Mouse (Mus musculus): ENCODE results near the gene Tsc22d1. TPM values are rescaled to one million over a fixed set of nuclear protein-coding genes. Genes with fewer than 3 reads are reported as not detected.

Gene Tsc22d1
- polyA plus RNA-seq, 1 experiment: 281 TPM

GRCm38 (mm10) chr14:76555263-76556030 is 140.7 kb downstream of the Tsc22d1 start:
- H3K36me3 ChIP-seq (ENCODE audit: control insufficient read depth, insufficient read depth): no peaks in the 10 kb centered on the region
- H3K79me2 ChIP-seq (ENCODE audit: control insufficient read depth, insufficient read depth): no peaks in the 10 kb centered on the region
- H3K4me2 ChIP-seq (ENCODE audit: low read depth): peak overlapping the region; percentile 72
- H3ac ChIP-seq (ENCODE audit: control insufficient read depth, insufficient read length): peak overlapping the region; percentile 21
- H3K4me3 ChIP-seq: peak overlapping the region; percentile 33
- no peak for TF ChIP-seq REST (IDR thresholded peaks at IDR 0.05; ENCODE audit: insufficient read depth, insufficient read length)
- TF ChIP-seq CEBPB (IDR thresholded peaks at IDR 0.05; ENCODE audit: insufficient read depth, poor library complexity, severe bottlenecking): 0 out of 2 replicates have a peak, but pooled peaks have one; percentile 52
- H3K27me3 ChIP-seq (ENCODE audit: control insufficient read depth, insufficient read depth, insufficient read length): no peaks in the 10 kb centered on the region

DNA sequence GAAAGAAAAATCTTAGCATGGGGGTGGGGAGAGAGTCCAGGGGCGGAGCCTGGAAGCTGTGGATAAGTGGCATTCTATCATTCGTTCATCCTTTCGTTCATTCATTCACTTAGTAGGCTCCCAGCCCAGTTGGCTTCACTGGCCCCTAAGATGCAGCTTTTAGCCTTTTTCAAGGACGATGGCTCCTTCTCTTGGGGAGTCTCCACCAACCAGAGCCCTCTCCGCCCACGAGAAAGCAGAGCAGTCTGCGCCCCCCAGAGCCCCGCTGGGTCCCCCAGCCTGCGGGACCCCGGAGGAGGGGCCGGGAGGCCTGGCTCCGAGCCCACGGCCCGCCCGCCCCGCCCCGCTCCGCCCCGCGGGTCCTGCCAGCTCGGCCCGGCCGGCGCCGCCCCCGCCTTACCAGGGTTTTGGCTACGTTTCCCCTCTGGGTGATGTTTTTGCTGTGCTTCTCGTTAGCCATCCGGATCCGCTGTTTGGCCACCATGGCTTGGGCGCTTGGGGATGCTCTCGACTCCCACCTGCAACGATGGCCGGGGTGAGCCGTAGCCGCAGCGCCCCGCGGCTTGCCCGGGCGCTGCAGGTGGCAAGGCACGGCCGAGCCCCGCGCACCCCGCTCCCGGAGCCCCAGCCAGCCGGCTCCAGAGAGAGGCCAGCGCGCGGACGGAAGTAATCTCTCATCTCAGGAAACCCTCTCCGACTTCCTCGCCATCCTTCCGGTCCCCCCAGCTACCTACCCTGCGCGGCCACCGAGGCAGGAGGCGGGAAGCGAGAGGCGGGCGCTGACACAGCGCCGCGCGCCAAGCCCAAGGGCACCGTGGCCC is 141.5 kb downstream of the Tsc22d1 start:
- Histone ChIP-seq H3K36me3 (ENCODE audit: control insufficient read depth, insufficient read depth) (no peaks in the 10 kb centered on the region), H3K27me3 (ENCODE audit: control insufficient read depth, insufficient read depth, insufficient read length) (no peaks in the 10 kb centered on the region), H3K79me2 (ENCODE audit: control insufficient read depth, insufficient read depth) (no peaks in the 10 kb centered on the region), H3ac (ENCODE audit: control insufficient read depth, insufficient read length) (peak overlapping the region; percentile 21), H3K4me3 (peak overlapping the region; percentile 33), H3K4me2 (ENCODE audit: low read depth) (peak overlapping the region; percentile 72)
- TF ChIP-seq MYOG (IDR thresholded peaks at IDR 0.05; ENCODE audit: control insufficient read depth in 1 of 3, insufficient read depth in 1 of 3, insufficient read length in 2 of 3, low read depth in 2 of 3) (no peak), REST (IDR thresholded peaks at IDR 0.05; ENCODE audit: insufficient read depth, insufficient read length) (no peak), POLR2AphosphoS2 (IDR thresholded peaks at IDR 0.05; ENCODE audit: insufficient read length, low read depth) (peak; percentile 14), E2F4 (IDR thresholded peaks at IDR 0.05; ENCODE audit: insufficient read depth) (no peak), POLR2A (IDR thresholded peaks at IDR 0.05; ENCODE audit: insufficient read length, low read depth) (peak; percentile 44), CEBPB (IDR thresholded peaks at IDR 0.05; ENCODE audit: insufficient read depth, poor library complexity, severe bottlenecking) (no peak), SRF (IDR thresholded peaks at IDR 0.05; ENCODE audit: control insufficient read depth, insufficient read length, low read depth) (no peak)

DNA sequence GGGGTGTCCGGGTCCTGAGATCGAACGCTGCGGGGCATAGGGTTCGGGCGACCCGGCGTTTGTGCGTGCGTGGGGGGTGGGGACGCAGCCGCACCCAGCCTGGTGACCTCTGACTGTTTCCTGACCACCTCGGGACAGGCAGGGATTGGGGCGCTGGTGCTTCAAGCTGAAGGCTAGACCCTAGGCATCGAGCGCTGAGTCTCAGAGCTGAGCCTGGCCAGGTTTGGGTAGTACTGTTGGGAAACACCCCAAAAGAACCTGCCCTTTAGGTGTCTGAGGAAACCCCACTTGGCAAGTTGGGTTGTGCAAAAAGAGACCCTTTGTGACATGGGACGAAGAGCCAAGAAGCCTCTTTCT is 142.1 kb downstream of the Tsc22d1 start, which contains the start of gene Serp2:
Gene Serp2, minus strand, starts transcription at position 38 of the 357 bp plus-strand sequence.
- Histone ChIP-seq H3K36me3 (ENCODE audit: control insufficient read depth, insufficient read depth) (no peaks in the 10 kb centered on the region), H3K27me3 (ENCODE audit: control insufficient read depth, insufficient read depth, insufficient read length) (no peaks in the 10 kb centered on the region), H3K79me2 (ENCODE audit: control insufficient read depth, insufficient read depth) (no peaks in the 10 kb centered on the region), H3ac (ENCODE audit: control insufficient read depth, insufficient read length) (peak within 1 kb of the TSS; percentile 21), H3K4me3 (peak within 1 kb of the TSS; percentile 33), H3K4me2 (ENCODE audit: low read depth) (peak within 1 kb of the TSS; percentile 72)
- TF ChIP-seq REST (IDR thresholded peaks at IDR 0.05; ENCODE audit: insufficient read depth, insufficient read length) (no peak), SRF (IDR thresholded peaks at IDR 0.05; ENCODE audit: control insufficient read depth, insufficient read length, low read depth) (no peak), POLR2A (IDR thresholded peaks at IDR 0.05; ENCODE audit: insufficient read length, low read depth) (no peak), MYOG (IDR thresholded peaks at IDR 0.05; ENCODE audit: control insufficient read depth in 1 of 3, insufficient read depth in 1 of 3, insufficient read length in 2 of 3, low read depth in 2 of 3) (no peak), USF1 (IDR thresholded peaks at IDR 0.05; ENCODE audit: low read depth) (no peak), CEBPB (IDR thresholded peaks at IDR 0.05; ENCODE audit: insufficient read depth, poor library complexity, severe bottlenecking) (no peak), MYOD1 (IDR thresholded peaks at IDR 0.05; ENCODE audit: control insufficient read depth in 1 of 3, insufficient read length in 2 of 3, low read depth in 2 of 3) (no peak), MAX (IDR thresholded peaks at IDR 0.05; ENCODE audit: low read depth) (no peak), TCF12 (IDR thresholded peaks at IDR 0.05; ENCODE audit: insufficient read depth, poor library complexity, severe bottlenecking) (no peak)

Other genes starting within 250 kb of the Tsc22d1 start
- gene Serp2, start 141.9 kb downstream of the Tsc22d1 start, polyA plus RNA-seq (2012; fragmentation: generic; extraction: Trizol): 17.0 TPM

Measured in myocyte (in vitro differentiated cells).